Mouse (Mus musculus): ENCODE results near the gene Rpl23. TPM values are rescaled to one million over a fixed set of nuclear protein-coding genes. Genes with fewer than 3 reads are reported as not detected.

Gene Rpl23
- polyA plus RNA-seq, 1 experiment from 2014 or later: 428 TPM

- no peak for ATAC-seq (ENCODE audit: low FRiP score, low TSS enrichment)
- Histone ChIP-seq H3K4me2 (replicated peaks; ENCODE audit: low read depth, low read length) (no peak overlapping the region), H3K9me3 (ENCODE audit: low read length) (no peaks in the 10 kb centered on the region), H3K9ac (replicated peaks; ENCODE audit: low read length) (peak overlapping the region; percentile 47; the same call in 1 of the 2 replicates), H3K4me1 (ENCODE audit: insufficient read depth, low read length) (peaks cover 78% of the 10 kb centered on the region), H3K36me3 (ENCODE audit: insufficient read depth, low read length) (peaks cover 33% of the 10 kb centered on the region), H3K27ac (ENCODE audit: low read length) (peak overlapping the region; percentile 54), H3K27me3 (ENCODE audit: insufficient read depth, low read length) (no peaks in the 10 kb centered on the region), H3K4me3 (ENCODE audit: low read length) (no peak overlapping the region)
- WGBS: 26% methylated on average over 9 of the region's 9 CpGs
Measured at GRCm38 (mm10) chr11:97816916-97817315, 34.7 kb upstream of the Rpl23 start.

GRCm38 (mm10) chr11:97816176-97816575 is 33.9 kb upstream of the Rpl23 start:
- H3K27ac ChIP-seq (ENCODE audit: low read length): peak overlapping the region; percentile 54; the same call in 1 of the 2 replicates
- ATAC-seq (ENCODE audit: low FRiP score, low TSS enrichment): no peak
- no peaks in the 10 kb centered on the region for H3K9me3 ChIP-seq (ENCODE audit: low read length)
- no peaks in the 10 kb centered on the region for H3K27me3 ChIP-seq (ENCODE audit: insufficient read depth, low read length)
- no peak overlapping the region for H3K4me3 ChIP-seq (ENCODE audit: low read length)
- H3K9ac ChIP-seq (replicated peaks; ENCODE audit: low read length): no peak overlapping the region
- no peak overlapping the region for H3K4me2 ChIP-seq (replicated peaks; ENCODE audit: low read depth, low read length)
- peaks cover 29% of the 10 kb centered on the region for H3K36me3 ChIP-seq (ENCODE audit: insufficient read depth, low read length)
- H3K4me1 ChIP-seq (ENCODE audit: insufficient read depth, low read length): peaks cover 85% of the 10 kb centered on the region
- 78% methylated on average over 5 of the region's 5 CpGs for WGBS

GRCm38 (mm10) chr11:97815736-97816135 is 33.5 kb upstream of the Rpl23 start:
- H3K4me3 ChIP-seq (ENCODE audit: low read length): no peak overlapping the region
- H3K36me3 ChIP-seq (ENCODE audit: insufficient read depth, low read length): peaks cover 29% of the 10 kb centered on the region
- peaks cover 89% of the 10 kb centered on the region for H3K4me1 ChIP-seq (ENCODE audit: insufficient read depth, low read length)
- H3K9ac ChIP-seq (replicated peaks; ENCODE audit: low read length): no peak overlapping the region
- H3K4me2 ChIP-seq (replicated peaks; ENCODE audit: low read depth, low read length): no peak overlapping the region
- WGBS: 74% methylated on average over 11 of the region's 11 CpGs
- no peak for ATAC-seq (ENCODE audit: low FRiP score, low TSS enrichment)
- H3K9me3 ChIP-seq (ENCODE audit: low read length): no peaks in the 10 kb centered on the region
- no peak overlapping the region for H3K27ac ChIP-seq (ENCODE audit: low read length)
- no peaks in the 10 kb centered on the region for H3K27me3 ChIP-seq (ENCODE audit: insufficient read depth, low read length)

GRCm38 (mm10) chr11:97813746-97814515 is 31.7 kb upstream of the Rpl23 start:
- Histone ChIP-seq H3K27me3 (ENCODE audit: insufficient read depth, low read length) (no peaks in the 10 kb centered on the region), H3K27ac (ENCODE audit: low read length) (peak overlapping the region; percentile 90), H3K9ac (replicated peaks; ENCODE audit: low read length) (no peak overlapping the region), H3K4me1 (ENCODE audit: insufficient read depth, low read length) (peaks cover 99% of the 10 kb centered on the region), H3K36me3 (ENCODE audit: insufficient read depth, low read length) (peaks cover 30% of the 10 kb centered on the region), H3K9me3 (ENCODE audit: low read length) (no peaks in the 10 kb centered on the region), H3K4me3 (ENCODE audit: low read length) (no peak overlapping the region), H3K4me2 (replicated peaks; ENCODE audit: low read depth, low read length) (no peak overlapping the region)
- WGBS: 47% methylated on average over 17 of the region's 17 CpGs
- peak; percentile 43; the same call in 1 of the 2 replicates for ATAC-seq (ENCODE audit: low FRiP score, low TSS enrichment)

- Histone ChIP-seq H3K27me3 (ENCODE audit: insufficient read depth, low read length) (no peaks in the 10 kb centered on the region), H3K9ac (replicated peaks; ENCODE audit: low read length) (no peak overlapping the region), H3K4me1 (ENCODE audit: insufficient read depth, low read length) (peaks cover 99% of the 10 kb centered on the region), H3K27ac (ENCODE audit: low read length) (peak overlapping the region; percentile 90), H3K36me3 (ENCODE audit: insufficient read depth, low read length) (peaks cover 33% of the 10 kb centered on the region), H3K4me3 (ENCODE audit: low read length) (no peak overlapping the region), H3K9me3 (ENCODE audit: low read length) (no peaks in the 10 kb centered on the region), H3K4me2 (replicated peaks; ENCODE audit: low read depth, low read length) (no peak overlapping the region)
- no peak for ATAC-seq (ENCODE audit: low FRiP score, low TSS enrichment)
- WGBS: 46% methylated on average over 7 of the region's 7 CpGs
Measured at GRCm38 (mm10) chr11:97813085-97813484, 30.8 kb upstream of the Rpl23 start.

- H3K4me2 ChIP-seq (replicated peaks; ENCODE audit: low read depth, low read length): peak overlapping the region; percentile 35
- H3K9ac ChIP-seq (replicated peaks; ENCODE audit: low read length): no peak overlapping the region; the same call in 1 of the 2 replicates
- no peaks in the 10 kb centered on the region for H3K27me3 ChIP-seq (ENCODE audit: insufficient read depth, low read length)
- peaks cover 32% of the 10 kb centered on the region for H3K36me3 ChIP-seq (ENCODE audit: insufficient read depth, low read length)
- H3K9me3 ChIP-seq (ENCODE audit: low read length): no peaks in the 10 kb centered on the region
- no peak for ATAC-seq (ENCODE audit: low FRiP score, low TSS enrichment)
- H3K4me1 ChIP-seq (ENCODE audit: insufficient read depth, low read length): peaks cover 99% of the 10 kb centered on the region
- H3K27ac ChIP-seq (ENCODE audit: low read length): peak overlapping the region; percentile 90
- WGBS: 53% methylated on average over 3 of the region's 3 CpGs
- H3K4me3 ChIP-seq (ENCODE audit: low read length): no peak overlapping the region
Measured at GRCm38 (mm10) chr11:97812491-97812921, 30.3 kb upstream of the Rpl23 start.

GRCm38 (mm10) chr11:97811569-97812362 is 29.5 kb upstream of the Rpl23 start:
- peaks cover 34% of the 10 kb centered on the region for H3K36me3 ChIP-seq (ENCODE audit: insufficient read depth, low read length)
- no peaks in the 10 kb centered on the region for H3K27me3 ChIP-seq (ENCODE audit: insufficient read depth, low read length)
- H3K27ac ChIP-seq (ENCODE audit: low read length): peak overlapping the region; percentile 90
- peaks cover 99% of the 10 kb centered on the region for H3K4me1 ChIP-seq (ENCODE audit: insufficient read depth, low read length)
- 44% methylated on average over 11 of the region's 13 CpGs for WGBS
- H3K4me2 ChIP-seq (replicated peaks; ENCODE audit: low read depth, low read length): peak overlapping the region; percentile 35
- H3K9ac ChIP-seq (replicated peaks; ENCODE audit: low read length): peak overlapping the region; percentile 41
- ATAC-seq (ENCODE audit: low FRiP score, low TSS enrichment): peak; percentile 46
- H3K4me3 ChIP-seq (ENCODE audit: low read length): 0 out of 2 replicates have a peak overlapping the region, but pooled peaks have one; percentile 2
- H3K9me3 ChIP-seq (ENCODE audit: low read length): no peaks in the 10 kb centered on the region

- H3K4me2 ChIP-seq (replicated peaks; ENCODE audit: low read depth, low read length): peak overlapping the region; percentile 30; the same call in 1 of the 2 replicates
- 55% methylated on average over 3 of the region's 3 CpGs for WGBS
Measured at GRCm38 (mm10) chr11:97810970-97811369, 28.7 kb upstream of the Rpl23 start.

GRCm38 (mm10) chr11:97810356-97810755 is 28.1 kb upstream of the Rpl23 start:
- 74% methylated on average over 7 of the region's 7 CpGs for WGBS
- Histone ChIP-seq H3K36me3 (ENCODE audit: insufficient read depth, low read length) (0 out of 2 replicates have a peak, but pooled peaks cover 22% of the 10 kb centered on the region), H3K9me3 (ENCODE audit: low read length) (no peaks in the 10 kb centered on the region), H3K4me2 (replicated peaks; ENCODE audit: low read depth, low read length) (no peak overlapping the region), H3K4me3 (ENCODE audit: low read length) (no peak overlapping the region), H3K4me1 (ENCODE audit: insufficient read depth, low read length) (peaks cover 100% of the 10 kb centered on the region), H3K27ac (ENCODE audit: low read length) (peak overlapping the region; percentile 82), H3K27me3 (ENCODE audit: insufficient read depth, low read length) (no peaks in the 10 kb centered on the region), H3K9ac (replicated peaks; ENCODE audit: low read length) (no peak overlapping the region; the same call in 1 of the 2 replicates)
- ATAC-seq (ENCODE audit: low FRiP score, low TSS enrichment): no peak

More at GRCm38 (mm10) chr11:97810970-97811369, 28.7 kb upstream of the Rpl23 start:
- Histone ChIP-seq H3K4me3 (ENCODE audit: low read length) (no peak overlapping the region), H3K27ac (ENCODE audit: low read length) (peak overlapping the region; percentile 82), H3K36me3 (ENCODE audit: insufficient read depth, low read length) (peaks cover 28% of the 10 kb centered on the region; the same call in 1 of the 2 replicates), H3K9ac (replicated peaks; ENCODE audit: low read length) (no peak overlapping the region; the same call in 1 of the 2 replicates), H3K4me1 (ENCODE audit: insufficient read depth, low read length) (peaks cover 100% of the 10 kb centered on the region), H3K27me3 (ENCODE audit: insufficient read depth, low read length) (no peaks in the 10 kb centered on the region), H3K9me3 (ENCODE audit: low read length) (no peaks in the 10 kb centered on the region)
- no peak for ATAC-seq (ENCODE audit: low FRiP score, low TSS enrichment)

Measured in kidney, embryonic 16.5 days (tissue).